Mouse (Mus musculus) c-Kit-positive CD71-positive TER-119-negative erythroid progenitor cells, embryonic 14.5 days (primary cell): ENCODE measurements around the gene Pdcd1.
"Not testable (repeated sequence)": the region's sequence is repeated elsewhere in the genome, so short reads cannot be mapped to it uniquely, and the experiment has no call there.

Experiments used
- DNase-seq: peaks from one replicate; pipeline ENCODE4 v3.0.0-alpha.2; 2013; ENCODE audit warnings: low read depth

Pdcd1 gene

GRCm38 (mm10) chr1:94052373-94052772 is at the start of gene Pdcd1:
Gene Pdcd1, minus strand, starts transcription at chr1:94052553.
- DNase-seq, result no peak

- DNase-seq, result no peak
These were observed 39.4 kb upstream of the Pdcd1 start for GRCm38 (mm10) chr1:94091788-94092187.

- no peak for DNase-seq
These were observed 34.1 kb upstream of the Pdcd1 start for GRCm38 (mm10) chr1:94086311-94086898.

GRCm38 (mm10) chr1:94085324-94086105 is 33.2 kb upstream of the Pdcd1 start:
- DNase-seq, result no peak

- DNase-seq, result no peak
These were observed 29.4 kb upstream of the Pdcd1 start for GRCm38 (mm10) chr1:94081761-94082160.

GRCm38 (mm10) chr1:94081191-94081590 is 28.8 kb upstream of the Pdcd1 start:
- DNase-seq, result no peak

- DNase-seq, result no peak
These were observed 28.4 kb upstream of the Pdcd1 start for GRCm38 (mm10) chr1:94080718-94081117.

GRCm38 (mm10) chr1:94078835-94079440 is 26.6 kb upstream of the Pdcd1 start:
- peak; percentile 43 for DNase-seq

GRCm38 (mm10) chr1:94078314-94078713 is 26.0 kb upstream of the Pdcd1 start:
- no peak for DNase-seq

- no peak for DNase-seq
These were observed 24.3 kb upstream of the Pdcd1 start for GRCm38 (mm10) chr1:94076702-94077101.

GRCm38 (mm10) chr1:94074756-94075155 is 22.4 kb upstream of the Pdcd1 start:
- no peak for DNase-seq

- DNase-seq, result not testable (repeated sequence)
These were observed 5.9 kb upstream of the Pdcd1 start for GRCm38 (mm10) chr1:94058281-94058680.

- no peak for DNase-seq
These were observed 5.0 kb upstream of the Pdcd1 start for GRCm38 (mm10) chr1:94057401-94057800.

GRCm38 (mm10) chr1:94055966-94056365 is 3.6 kb upstream of the Pdcd1 start:
- no peak for DNase-seq

- no peak for DNase-seq
These were observed 2.1 kb upstream of the Pdcd1 start for GRCm38 (mm10) chr1:94054481-94054880.

GRCm38 (mm10) chr1:94053530-94054216 is 1.3 kb upstream of the Pdcd1 start:
- no peak for DNase-seq

GRCm38 (mm10) chr1:94051104-94051503 is 1.2 kb downstream of the Pdcd1 start:
- DNase-seq, result no peak

- DNase-seq, result no peak
These were observed 5.8 kb downstream of the Pdcd1 start for GRCm38 (mm10) chr1:94046544-94046943.

- DNase-seq, result no peak
These were observed 6.8 kb downstream of the Pdcd1 start for GRCm38 (mm10) chr1:94045559-94045958.

GRCm38 (mm10) chr1:94040391-94040790 is 12.0 kb downstream of the Pdcd1 start:
- no peak for DNase-seq

GRCm38 (mm10) chr1:94034984-94035743 is 17.2 kb downstream of the Pdcd1 start:
- DNase-seq, result peak; percentile 25

GRCm38 (mm10) chr1:94033075-94033602 is 19.2 kb downstream of the Pdcd1 start:
- DNase-seq, result no peak
